Mouse (Mus musculus): ENCODE measurements at regions not wholly inside any gene's neighbourhood (a gene's known extent, or its start where the extent isn't known, plus 50 kb on each side); places are given as distances from the start of the nearest gene placed in this dataset.
"Not testable (repeated sequence)": the region's sequence is repeated elsewhere in the genome, so short reads cannot be mapped to it uniquely, and the experiment has no call there.

- no peak for DNase-seq (ENCODE audit: low spot score in 2 of 2)
Observed at GRCm38 (mm10) chr11:22573166-22573565, 61.3 kb downstream of the Tmem17 start.

DNA sequence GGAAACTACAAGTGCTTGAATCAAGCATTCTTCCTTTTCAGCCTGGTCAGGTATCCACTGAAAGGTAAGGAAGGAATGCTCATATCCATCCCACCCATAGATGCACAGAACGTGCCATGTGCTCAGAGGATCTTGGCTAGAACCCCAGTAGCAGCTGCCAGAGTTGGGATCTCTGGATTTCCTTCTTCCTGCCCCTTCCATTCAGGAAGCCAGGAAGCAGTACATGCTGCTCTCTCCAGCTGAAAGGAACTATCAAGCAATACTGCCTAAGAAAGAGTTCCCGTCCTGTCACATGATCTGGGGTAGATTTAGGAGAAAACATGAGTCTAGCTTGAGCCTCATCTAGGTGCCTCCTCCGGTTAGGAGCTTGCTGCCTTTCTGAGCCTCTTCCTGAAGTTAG is 61.9 kb downstream of the Tmem17 start:
- DNase-seq (ENCODE audit: low spot score in 2 of 2), result no peak

GRCm38 (mm10) chr11:22574506-22574905 is 62.6 kb downstream of the Tmem17 start:
- no peak for DNase-seq (ENCODE audit: low spot score in 2 of 2)

DNA sequence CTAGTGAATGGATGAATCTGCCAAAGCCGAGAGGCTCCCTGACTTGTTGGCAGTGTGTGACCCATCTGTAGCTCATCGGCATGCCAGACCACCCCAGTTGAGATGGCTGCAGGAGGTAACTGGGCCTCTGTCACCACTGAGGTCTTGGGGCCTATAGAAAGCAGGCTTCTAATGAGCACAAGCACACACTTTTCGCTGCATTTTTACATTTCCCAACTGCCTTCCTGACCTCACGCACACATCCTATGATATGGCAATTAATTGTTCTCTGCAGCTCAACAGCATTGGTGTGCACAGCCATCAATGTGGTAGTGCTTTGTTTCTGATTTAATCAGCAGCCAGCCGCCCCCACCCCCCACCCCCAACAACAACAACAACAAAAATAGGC is 72.2 kb downstream of the Tmem17 start:
- no peak for DNase-seq (ENCODE audit: low spot score in 2 of 2)

GRCm38 (mm10) chr11:22584488-22585158 is 72.7 kb downstream of the Tmem17 start:
- DNase-seq (ENCODE audit: low spot score in 2 of 2), result no peak

DNA sequence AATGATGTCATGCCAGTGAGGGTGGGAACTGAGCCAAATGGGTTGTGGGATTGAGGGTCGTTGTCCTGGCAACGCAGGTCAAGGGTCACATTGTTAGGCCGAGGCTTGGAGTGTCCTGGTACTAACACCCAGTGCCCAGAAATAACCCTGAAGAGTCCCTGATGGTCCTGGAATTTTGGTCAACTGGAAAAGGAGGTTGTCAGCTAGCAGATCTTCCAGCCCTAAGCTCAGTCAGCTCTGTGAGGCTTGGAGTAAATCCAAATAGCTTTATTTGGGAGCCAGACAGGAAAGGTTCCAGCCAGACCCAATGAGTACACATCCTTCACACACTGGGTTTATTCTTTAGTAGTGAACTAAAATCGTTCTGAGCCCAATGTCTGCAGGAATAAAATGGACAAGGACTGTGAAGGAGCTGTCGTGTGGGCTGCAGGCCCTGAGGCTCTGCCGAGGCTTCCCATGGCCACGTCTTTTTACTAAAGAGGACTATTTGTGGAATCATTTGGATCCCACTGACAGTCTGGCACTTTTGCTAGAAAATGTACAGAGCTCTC is 75.9 kb downstream of the Tmem17 start:
- DNase-seq (ENCODE audit: low spot score in 2 of 2), result peak in 1 of 2 experiments; percentile 14

GRCm38 (mm10) chr11:22588546-22588945 is 76.7 kb downstream of the Tmem17 start:
- DNase-seq (ENCODE audit: low spot score in 2 of 2), result no peak

GRCm38 (mm10) chr11:22589901-22590300 is 78.0 kb downstream of the Tmem17 start:
- DNase-seq (ENCODE audit: low spot score in 2 of 2), result no peak

DNA sequence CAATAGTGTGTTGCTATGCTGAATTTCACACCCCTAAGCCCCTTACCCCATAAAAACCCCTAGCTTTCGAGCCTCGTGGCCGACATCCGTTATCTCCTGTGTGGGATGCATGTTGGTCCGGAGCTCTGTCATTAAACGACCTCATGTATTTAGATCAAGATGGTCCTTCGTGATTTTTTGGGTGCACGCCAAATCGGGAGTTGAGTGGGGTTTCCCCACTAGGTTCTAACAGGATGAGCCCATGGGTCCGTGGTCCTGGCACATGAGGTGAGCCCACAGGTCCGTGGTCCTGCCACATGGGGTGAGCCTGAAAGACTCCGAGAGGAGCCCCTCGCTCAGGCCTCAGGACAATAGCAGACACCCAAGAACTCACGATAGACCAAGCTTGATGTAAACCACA is 79.2 kb downstream of the Tmem17 start:
- not testable (repeated sequence) for DNase-seq (ENCODE audit: low spot score in 2 of 2)

- DNase-seq (ENCODE audit: low spot score in 2 of 2), result no peak
Observed at GRCm38 (mm10) chr11:22592706-22593105, 80.8 kb downstream of the Tmem17 start.

DNA sequence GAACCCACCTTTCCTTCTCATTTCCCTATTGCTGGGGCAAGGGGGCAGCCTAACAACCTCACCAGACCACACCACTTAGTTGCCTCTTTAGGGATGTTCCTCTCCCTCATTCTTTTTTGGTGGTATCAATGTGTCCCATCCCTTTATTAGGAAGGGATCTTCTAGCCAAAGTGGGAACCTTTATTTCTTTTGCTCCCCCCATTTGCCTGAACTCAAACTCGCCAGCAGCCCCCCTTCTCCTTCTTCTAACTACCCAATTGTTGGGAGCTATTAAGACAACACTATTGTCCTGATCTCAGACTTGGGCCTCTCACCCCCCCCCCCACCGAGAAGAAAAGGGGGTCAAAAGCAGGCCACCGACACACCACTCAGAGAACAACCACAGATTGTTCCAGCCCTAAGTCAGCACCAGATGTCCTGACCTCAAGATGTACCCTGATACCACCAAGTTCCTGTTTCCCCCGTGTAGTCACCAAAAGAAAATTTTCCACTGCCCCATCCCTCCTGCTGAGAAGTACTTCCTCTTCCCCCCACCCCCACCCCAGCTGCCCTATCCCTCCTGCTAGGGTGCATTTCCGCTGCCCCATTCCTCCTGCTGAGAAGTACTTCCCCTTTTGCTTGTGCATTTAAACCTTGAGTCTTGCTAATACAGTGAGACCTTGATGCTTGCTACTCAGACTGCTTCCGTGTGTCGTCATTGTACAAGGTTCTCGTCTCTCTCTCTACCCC is 84.4 kb downstream of the Tmem17 start:
- no peak for DNase-seq (ENCODE audit: low spot score in 2 of 2)

DNA sequence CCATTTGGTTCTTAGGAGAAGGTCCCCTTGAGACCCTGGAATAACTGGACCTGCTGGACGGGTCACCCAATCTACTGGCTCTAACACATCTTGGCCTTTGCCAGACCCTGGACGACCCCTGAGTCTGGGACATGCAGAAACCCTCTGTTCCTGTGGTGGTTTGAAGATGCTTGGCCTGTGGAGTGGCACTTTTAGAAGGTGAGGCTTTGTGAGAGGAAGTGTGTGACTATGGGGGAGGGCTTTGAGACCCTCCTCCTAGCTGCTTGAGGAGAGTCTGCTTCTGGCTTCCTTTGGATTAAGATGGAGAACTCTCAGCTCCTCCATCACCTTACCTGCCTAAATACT is 84.9 kb downstream of the Tmem17 start:
- DNase-seq (ENCODE audit: low spot score in 2 of 2), result no peak

- no peak for DNase-seq (ENCODE audit: low spot score in 2 of 2)
Observed at GRCm38 (mm10) chr11:22600370-22600769, 88.5 kb downstream of the Tmem17 start.

DNA sequence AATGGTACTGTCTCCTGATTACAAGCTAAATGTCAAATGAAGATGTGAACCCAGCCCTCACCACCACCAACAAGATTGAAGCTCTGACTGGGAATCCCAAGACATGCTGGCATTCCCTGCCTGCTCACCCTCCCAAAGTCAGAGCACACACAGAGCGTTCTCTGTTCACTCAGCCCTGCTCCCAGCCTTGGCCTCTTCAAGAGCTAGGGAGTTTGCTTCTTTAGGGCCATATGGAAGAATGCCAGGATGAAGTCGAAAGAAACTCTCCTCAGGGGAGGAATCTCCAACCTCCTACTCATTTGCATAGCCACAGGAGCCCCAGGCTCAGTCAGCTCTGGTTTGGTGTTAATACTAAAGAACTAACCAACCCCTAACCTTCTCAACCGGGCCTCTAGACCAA is 90.1 kb downstream of the Tmem17 start:
- no peak for DNase-seq (ENCODE audit: low spot score in 2 of 2)

- no peak for DNase-seq (ENCODE audit: low spot score in 2 of 2)
Observed at GRCm38 (mm10) chr11:22602610-22603009, 90.7 kb downstream of the Tmem17 start.

DNA sequence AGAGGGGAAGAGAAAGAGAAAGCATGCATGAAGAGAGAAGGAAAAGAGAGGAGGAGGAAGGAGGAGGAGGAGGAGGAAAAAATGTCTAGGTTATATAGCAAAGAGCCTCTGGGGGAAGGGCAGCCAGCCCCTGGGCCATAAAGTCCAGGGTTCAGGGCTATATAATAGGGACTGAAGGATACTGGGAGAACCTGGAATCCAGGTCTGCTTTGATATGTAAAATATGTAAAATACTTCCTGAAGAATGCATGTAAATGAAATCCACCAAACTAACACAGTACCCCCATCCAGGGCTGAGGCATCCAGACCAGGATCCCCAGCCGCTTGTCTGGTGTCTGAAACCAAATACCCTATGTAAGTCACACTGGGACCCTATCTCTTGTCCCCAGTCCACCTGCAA is 91.5 kb downstream of the Tmem17 start:
- DNase-seq (ENCODE audit: low spot score in 2 of 2), result no peak

GRCm38 (mm10) chr11:22606380-22606779 is 94.5 kb downstream of the Tmem17 start:
- no peak for DNase-seq (ENCODE audit: low spot score in 2 of 2)

- no peak for DNase-seq (ENCODE audit: low spot score in 2 of 2)
Observed at GRCm38 (mm10) chr11:22607645-22608044, 95.8 kb downstream of the Tmem17 start.

DNA sequence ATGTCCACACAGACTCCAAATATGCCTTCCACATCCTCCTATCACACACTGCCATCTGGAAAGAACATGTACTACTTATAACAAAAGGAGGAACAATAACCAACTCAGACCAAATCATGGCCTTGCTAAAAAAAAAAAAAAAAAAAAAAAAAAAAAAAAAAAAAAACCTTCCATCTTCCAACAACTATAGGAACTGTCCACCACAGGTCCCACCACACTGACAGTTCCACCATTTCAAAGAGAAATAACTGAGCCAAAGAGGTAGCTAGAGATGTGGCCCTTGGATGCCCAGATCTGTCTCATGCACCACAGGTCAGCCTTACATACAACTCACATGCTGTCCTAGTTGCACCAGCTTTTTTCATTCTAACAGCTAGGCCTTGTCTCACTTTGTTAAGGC is 97.1 kb downstream of the Tmem17 start:
- DNase-seq (ENCODE audit: low spot score in 2 of 2), result no peak

- DNase-seq (ENCODE audit: low spot score in 2 of 2), result no peak
Observed at GRCm38 (mm10) chr11:22610433-22611101, 98.7 kb downstream of the Tmem17 start.

GRCm38 (mm10) chr11:22611102-22611869 is 99.4 kb downstream of the Tmem17 start:
- DNase-seq (ENCODE audit: low spot score in 2 of 2), result no peak

GRCm38 (mm10) chr11:22613500-22613899 is 101.6 kb downstream of the Tmem17 start:
- no peak for DNase-seq (ENCODE audit: low spot score in 2 of 2)
